Mouse (Mus musculus) brown adipose tissue, adult 24 weeks (tissue): Measurements from ENCODE around the gene Ube2o. TPM values are rescaled to one million over a fixed set of nuclear protein-coding genes. Genes with fewer than 3 reads are reported as not detected.
A peak's percentile ranks its signal among the peaks of the same experiment; 100 is the strongest.

Source experiments
- H3K27ac ChIP-seq: fragments of 200-500 bp; replicated peaks from 2 replicates; pipeline ENCODE4 v1.5.1; 2012; ENCODE audit warnings: low read depth, mild to moderate bottlenecking, low read length
- H3K4me1 ChIP-seq: fragments of 200-500 bp; 2 replicates; pipeline ENCODE4 v1.6.1; 2012; ENCODE audit warnings: low read length, mixed read lengths; ENCODE audit not compliant: control insufficient read depth, insufficient read depth, insufficient read length
- H3K4me3 ChIP-seq: fragments of 200-500 bp; 2 replicates; pipeline ENCODE4 v1.5.1; 2012; ENCODE audit warnings: low read depth, mild to moderate bottlenecking, low read length, moderate library complexity; ENCODE audit not compliant: insufficient read depth
- polyA plus RNA-seq: library from polyadenylated mRNA; stranded (reverse); fragments of >200 nt; gene quantifications from 2 replicates; pipeline ENCODE4 v1.2.4, GENCODE M21; 2012; ENCODE audit not compliant: missing spikeins, insufficient read depth, insufficient read length

The Ube2o gene
- polyA plus RNA-seq, 1 experiment: 7.8 TPM

GRCm38 (mm10) chr11:116575396-116575795 lies 5.9 kb downstream of the Ube2o start:
- H3K4me3 ChIP-seq: no peak overlapping the region
- H3K27ac ChIP-seq: peak overlapping the region; percentile 60
- peaks cover 28% of the 10 kb centered on the region for H3K4me1 ChIP-seq

- Histone ChIP-seq H3K4me3 (no peak overlapping the region), H3K27ac (peak overlapping the region; percentile 60), H3K4me1 (peaks cover 28% of the 10 kb centered on the region)
Observed at GRCm38 (mm10) chr11:116574982-116575381, 6.3 kb downstream of the Ube2o start.

- Histone ChIP-seq H3K27ac (peak overlapping the region; percentile 60), H3K4me1 (peaks cover 28% of the 10 kb centered on the region), H3K4me3 (no peak overlapping the region)
Observed at GRCm38 (mm10) chr11:116574486-116574885, 6.8 kb downstream of the Ube2o start.

GRCm38 (mm10) chr11:116572756-116573543 lies 8.3 kb downstream of the Ube2o start:
- H3K4me3 ChIP-seq: no peak overlapping the region

GRCm38 (mm10) chr11:116571767-116572679 lies 9.2 kb downstream of the Ube2o start:
- H3K27ac ChIP-seq: peak overlapping the region; percentile 60
- H3K4me1 ChIP-seq: peaks cover 25% of the 10 kb centered on the region
- no peak overlapping the region for H3K4me3 ChIP-seq

More at GRCm38 (mm10) chr11:116572756-116573543, 8.3 kb downstream of the Ube2o start:
- H3K27ac ChIP-seq: peak overlapping the region; percentile 60
- H3K4me1 ChIP-seq: peaks cover 25% of the 10 kb centered on the region

GRCm38 (mm10) chr11:116570821-116571220 lies 10.4 kb downstream of the Ube2o start:
- H3K4me3 ChIP-seq: no peak overlapping the region
- peaks cover 26% of the 10 kb centered on the region for H3K4me1 ChIP-seq
- H3K27ac ChIP-seq: no peak overlapping the region

- H3K4me3 ChIP-seq: no peak overlapping the region
- H3K4me1 ChIP-seq: peaks cover 13% of the 10 kb centered on the region
- H3K27ac ChIP-seq: no peak overlapping the region
Observed at GRCm38 (mm10) chr11:116567531-116567930, 13.7 kb downstream of the Ube2o start.

- Histone ChIP-seq H3K4me1 (peaks cover 6% of the 10 kb centered on the region; the same call in 1 of the 2 replicates), H3K27ac (no peak overlapping the region), H3K4me3 (no peak overlapping the region)
Observed at GRCm38 (mm10) chr11:116565283-116566041, 15.8 kb downstream of the Ube2o start.

GRCm38 (mm10) chr11:116556308-116556707 lies 24.9 kb downstream of the Ube2o start:
- peaks cover 8% of the 10 kb centered on the region for H3K4me1 ChIP-seq
- no peak overlapping the region for H3K4me3 ChIP-seq
- H3K27ac ChIP-seq: no peak overlapping the region

- peaks cover 13% of the 10 kb centered on the region for H3K4me1 ChIP-seq
- no peak overlapping the region for H3K4me3 ChIP-seq
- no peak overlapping the region for H3K27ac ChIP-seq
Observed at GRCm38 (mm10) chr11:116555572-116555971, 25.7 kb downstream of the Ube2o start.

- H3K4me3 ChIP-seq: no peak overlapping the region
- H3K4me1 ChIP-seq: peaks cover 20% of the 10 kb centered on the region
- H3K27ac ChIP-seq: no peak overlapping the region
Observed at GRCm38 (mm10) chr11:116554171-116554878, 26.9 kb downstream of the Ube2o start.

- Histone ChIP-seq H3K27ac (no peak overlapping the region), H3K4me1 (peaks cover 12% of the 10 kb centered on the region), H3K4me3 (no peak overlapping the region)
Observed at GRCm38 (mm10) chr11:116552194-116552593, 29.1 kb downstream of the Ube2o start.

- H3K4me1 ChIP-seq: peaks cover 12% of the 10 kb centered on the region
- no peak overlapping the region for H3K27ac ChIP-seq
- H3K4me3 ChIP-seq: no peak overlapping the region
Observed at GRCm38 (mm10) chr11:116550748-116551147, 30.5 kb downstream of the Ube2o start.

- Histone ChIP-seq H3K27ac (no peak overlapping the region), H3K4me3 (no peak overlapping the region), H3K4me1 (peaks cover 12% of the 10 kb centered on the region)
Observed at GRCm38 (mm10) chr11:116549273-116550038, 31.8 kb downstream of the Ube2o start.
